Mouse (Mus musculus): Measurements from ENCODE around the gene Olfr1443.

Gene Olfr1443

GRCm38 (mm10) chr19:12731950-12732349, 54.0 kb downstream of the Olfr1443 start:
- DNase-seq (ENCODE audit: low read depth, low spot score): no peak
